Mouse (Mus musculus) embryonic facial prominence, embryonic 13.5 days (tissue): Measurements from ENCODE around the gene Lipe. TPM values are rescaled to one million over a fixed set of nuclear protein-coding genes. Genes with fewer than 3 reads are reported as not detected.
A peak's percentile ranks its signal among the peaks of the same experiment; 100 is the strongest.
"Not testable (repeated sequence)": the region's sequence is repeated elsewhere in the genome, so short reads cannot be mapped to it uniquely, and the experiment has no call there.

Source experiments
- ATAC-seq: fragments of 200-750 bp; cut with Nextera tagmentation; 2 replicates; pipeline ENCODE4 v1.8.0; 2017; ENCODE audit warnings: low read depth; ENCODE audit not compliant: insufficient number of reproducible peaks, insufficient read depth, low FRiP score, low TSS enrichment
- H3K27ac ChIP-seq: fragments of 300-500 bp; sonication (generic); 2 replicates; pipeline ENCODE4 v1.5.1; 2015; ENCODE audit warnings: moderate library complexity, mild to moderate bottlenecking, inconsistent platforms
- H3K27me3 ChIP-seq: fragments of 300-500 bp; sonication (generic); 2 replicates; pipeline ENCODE4 v1.6.1; 2015; ENCODE audit warnings: mild to moderate bottlenecking, inconsistent platforms
- H3K36me3 ChIP-seq: fragments of 300-500 bp; sonication (generic); 2 replicates; pipeline ENCODE4 v1.6.1; 2015; ENCODE audit warnings: mild to moderate bottlenecking, inconsistent platforms
- H3K4me1 ChIP-seq: fragments of 300-500 bp; sonication (generic); 2 replicates; pipeline ENCODE4 v1.6.1; 2015; ENCODE audit warnings: inconsistent platforms
- H3K4me2 ChIP-seq: fragments of 300-500 bp; sonication (generic); 2 replicates; pipeline ENCODE4 v1.6.1; 2015; ENCODE audit warnings: moderate library complexity, mild to moderate bottlenecking, inconsistent platforms
- H3K4me3 ChIP-seq: fragments of 300-500 bp; sonication (generic); 2 replicates; pipeline ENCODE4 v1.5.1; 2015; ENCODE audit warnings: mild to moderate bottlenecking, inconsistent platforms
- H3K9ac ChIP-seq: fragments of 300-500 bp; sonication (generic); 2 replicates; pipeline ENCODE4 v1.6.1; 2015; ENCODE audit warnings: mild to moderate bottlenecking, inconsistent platforms
- H3K9me3 ChIP-seq: fragments of 300-500 bp; sonication (generic); 2 replicates; pipeline ENCODE4 v1.6.1; 2016; ENCODE audit warnings: inconsistent platforms
- WGBS: fragments of 180-500 bp; shearing (Covaris S2); methylation state at CpG from one replicate; pipeline ENCODE4 v1.1.7; 2015; ENCODE audit warnings: mixed read lengths; 5-methylcytosine and 5-hydroxymethylcytosine counted together
- polyA plus RNA-seq: library from polyadenylated mRNA; unstranded; fragments of >200 nt; fragmentation: Nextera tagmentation; extraction: Ambion mirVana; gene quantifications from 2 replicates; pipeline ENCODE4 v1.2.1, GENCODE M21; 2015

The Lipe gene
- polyA plus RNA-seq, 1 experiment from 2014 or later: 9.5 TPM

GRCm38 (mm10) chr7:25410969-25411615 is 12.6 kb upstream of the Lipe start:
- H3K36me3 ChIP-seq: no peaks in the 10 kb centered on the region
- H3K27me3 ChIP-seq: no peaks in the 10 kb centered on the region
- ATAC-seq: no peak
- no peak overlapping the region for H3K4me2 ChIP-seq
- 85% methylated on average over 1 of the region's 1 CpGs for WGBS
- H3K4me1 ChIP-seq: no peaks in the 10 kb centered on the region
- no peak overlapping the region for H3K4me3 ChIP-seq
- H3K9me3 ChIP-seq: no peaks in the 10 kb centered on the region
- no peak overlapping the region for H3K27ac ChIP-seq
- H3K9ac ChIP-seq: no peak overlapping the region

DNA sequence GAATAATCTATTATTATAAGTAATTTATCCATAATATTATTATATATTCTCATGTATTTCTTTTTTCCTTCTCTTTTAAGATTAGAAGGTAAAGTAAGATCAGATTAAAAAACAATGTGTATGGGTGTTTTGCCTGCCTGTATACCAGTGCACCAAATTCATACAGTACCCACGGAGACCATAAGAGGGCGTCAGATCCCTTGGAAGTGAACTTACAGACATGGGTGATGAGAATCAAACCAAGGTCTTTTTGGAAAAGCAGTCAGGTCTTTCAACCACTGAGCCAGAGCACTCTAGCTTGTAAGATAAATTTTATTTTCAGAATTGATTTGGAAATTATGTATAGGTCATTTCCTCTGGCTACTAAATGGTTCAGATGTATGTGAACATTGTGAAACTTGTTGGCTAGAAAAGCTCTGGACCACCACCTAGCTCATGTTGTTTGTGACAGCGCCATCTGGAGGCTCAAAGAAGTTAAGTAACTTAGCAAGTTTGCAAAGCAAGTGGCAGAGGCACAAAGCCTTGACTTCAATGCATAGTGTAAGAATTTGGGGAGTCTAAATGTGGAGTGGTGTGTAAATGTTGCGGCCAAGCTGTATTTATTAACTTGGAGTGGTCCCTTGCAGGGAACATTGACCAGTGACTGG is 10.7 kb upstream of the Lipe start:
- no peak overlapping the region for H3K9ac ChIP-seq
- H3K4me2 ChIP-seq: no peak overlapping the region
- no peak overlapping the region for H3K27ac ChIP-seq
- no peak for ATAC-seq
- no peaks in the 10 kb centered on the region for H3K4me1 ChIP-seq
- no peaks in the 10 kb centered on the region for H3K36me3 ChIP-seq
- H3K4me3 ChIP-seq: no peak overlapping the region
- no peaks in the 10 kb centered on the region for H3K9me3 ChIP-seq
- no peaks in the 10 kb centered on the region for H3K27me3 ChIP-seq
- WGBS: 43% methylated on average over 4 of the region's 4 CpGs

DNA sequence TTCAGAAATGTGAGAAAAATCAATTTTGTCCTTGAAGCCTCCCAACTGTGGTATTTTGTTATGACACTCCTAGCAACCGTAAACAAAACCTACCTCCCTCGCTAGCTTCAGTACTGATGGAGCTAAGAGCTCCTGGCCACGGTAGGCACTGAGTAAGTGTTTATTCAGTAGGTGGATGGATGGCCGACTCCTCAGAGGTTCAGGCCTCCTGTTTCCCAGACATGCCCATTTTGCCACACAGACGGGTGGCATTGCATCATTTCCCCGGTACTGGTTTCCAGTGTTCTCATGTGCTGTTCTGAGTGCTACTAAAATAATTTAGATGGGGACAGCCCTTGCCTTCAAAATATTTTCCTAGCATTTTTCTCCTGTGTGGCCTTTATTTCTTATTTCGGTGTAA is 8.0 kb upstream of the Lipe start:
- no peaks in the 10 kb centered on the region for H3K9me3 ChIP-seq
- no peaks in the 10 kb centered on the region for H3K27me3 ChIP-seq
- peaks cover 16% of the 10 kb centered on the region for H3K4me1 ChIP-seq
- 87% methylated on average over 7 of the region's 7 CpGs for WGBS
- no peak overlapping the region for H3K4me3 ChIP-seq
- H3K4me2 ChIP-seq: no peak overlapping the region
- H3K27ac ChIP-seq: no peak overlapping the region
- no peak for ATAC-seq
- H3K36me3 ChIP-seq: no peaks in the 10 kb centered on the region
- no peak overlapping the region for H3K9ac ChIP-seq

- no peaks in the 10 kb centered on the region for H3K9me3 ChIP-seq
- peak overlapping the region; percentile 78; the same call in 1 of the 2 replicates for H3K27ac ChIP-seq
- no peak overlapping the region for H3K9ac ChIP-seq
- H3K4me2 ChIP-seq: no peak overlapping the region
- H3K4me3 ChIP-seq: no peak overlapping the region
- H3K36me3 ChIP-seq: no peaks in the 10 kb centered on the region
- peaks cover 24% of the 10 kb centered on the region for H3K4me1 ChIP-seq
- H3K27me3 ChIP-seq: no peaks in the 10 kb centered on the region
- WGBS: 0% methylated on average over 2 of the region's 2 CpGs
- no peak for ATAC-seq
Observed at GRCm38 (mm10) chr7:25402671-25403101, 4.2 kb upstream of the Lipe start.

GRCm38 (mm10) chr7:25401986-25402385 is 3.5 kb upstream of the Lipe start:
- H3K4me1 ChIP-seq: peaks cover 24% of the 10 kb centered on the region
- H3K4me3 ChIP-seq: no peak overlapping the region
- H3K9me3 ChIP-seq: no peaks in the 10 kb centered on the region
- H3K36me3 ChIP-seq: no peaks in the 10 kb centered on the region
- no peak overlapping the region for H3K4me2 ChIP-seq
- peak overlapping the region; percentile 78 for H3K27ac ChIP-seq
- 0 out of 2 replicates have a peak overlapping the region, but pooled peaks have one; percentile 21 for H3K9ac ChIP-seq
- 10% methylated on average over 5 of the region's 5 CpGs for WGBS
- no peaks in the 10 kb centered on the region for H3K27me3 ChIP-seq
- ATAC-seq: no peak

- peaks cover 24% of the 10 kb centered on the region for H3K4me1 ChIP-seq
- H3K27ac ChIP-seq: peak overlapping the region; percentile 78; the same call in 1 of the 2 replicates
- H3K4me2 ChIP-seq: no peak overlapping the region
- no peaks in the 10 kb centered on the region for H3K9me3 ChIP-seq
- WGBS: 18% methylated on average over 2 of the region's 2 CpGs
- H3K9ac ChIP-seq: no peak overlapping the region
- no peaks in the 10 kb centered on the region for H3K36me3 ChIP-seq
- H3K4me3 ChIP-seq: no peak overlapping the region
- no peak for ATAC-seq
- no peaks in the 10 kb centered on the region for H3K27me3 ChIP-seq
Observed at GRCm38 (mm10) chr7:25401551-25401950, 3.0 kb upstream of the Lipe start.

- H3K4me3 ChIP-seq, H3K27me3 ChIP-seq, H3K36me3 ChIP-seq, H3K9me3 ChIP-seq, H3K27ac ChIP-seq, H3K4me2 ChIP-seq, H3K9ac ChIP-seq, ATAC-seq: not testable (repeated sequence)
- peaks cover 36% of the 10 kb centered on the region for H3K4me1 ChIP-seq
Observed at GRCm38 (mm10) chr7:25399028-25399427, 518 bp upstream of the Lipe start.

- Histone ChIP-seq H3K9me3 (no peaks in the 10 kb centered on the region), H3K27me3 (no peaks in the 10 kb centered on the region), H3K4me2 (peak overlapping the region; percentile 77), H3K9ac (no peak overlapping the region), H3K4me1 (peaks cover 35% of the 10 kb centered on the region), H3K4me3 (peak overlapping the region; percentile 64; the same call in 1 of the 2 replicates), H3K36me3 (no peaks in the 10 kb centered on the region), H3K27ac (0 out of 2 replicates have a peak overlapping the region, but pooled peaks have one; percentile 35)
- ATAC-seq: no peak
- 91% methylated on average over 14 of the region's 14 CpGs for WGBS
Observed at GRCm38 (mm10) chr7:25396621-25397020, 1.9 kb downstream of the Lipe start.

DNA sequence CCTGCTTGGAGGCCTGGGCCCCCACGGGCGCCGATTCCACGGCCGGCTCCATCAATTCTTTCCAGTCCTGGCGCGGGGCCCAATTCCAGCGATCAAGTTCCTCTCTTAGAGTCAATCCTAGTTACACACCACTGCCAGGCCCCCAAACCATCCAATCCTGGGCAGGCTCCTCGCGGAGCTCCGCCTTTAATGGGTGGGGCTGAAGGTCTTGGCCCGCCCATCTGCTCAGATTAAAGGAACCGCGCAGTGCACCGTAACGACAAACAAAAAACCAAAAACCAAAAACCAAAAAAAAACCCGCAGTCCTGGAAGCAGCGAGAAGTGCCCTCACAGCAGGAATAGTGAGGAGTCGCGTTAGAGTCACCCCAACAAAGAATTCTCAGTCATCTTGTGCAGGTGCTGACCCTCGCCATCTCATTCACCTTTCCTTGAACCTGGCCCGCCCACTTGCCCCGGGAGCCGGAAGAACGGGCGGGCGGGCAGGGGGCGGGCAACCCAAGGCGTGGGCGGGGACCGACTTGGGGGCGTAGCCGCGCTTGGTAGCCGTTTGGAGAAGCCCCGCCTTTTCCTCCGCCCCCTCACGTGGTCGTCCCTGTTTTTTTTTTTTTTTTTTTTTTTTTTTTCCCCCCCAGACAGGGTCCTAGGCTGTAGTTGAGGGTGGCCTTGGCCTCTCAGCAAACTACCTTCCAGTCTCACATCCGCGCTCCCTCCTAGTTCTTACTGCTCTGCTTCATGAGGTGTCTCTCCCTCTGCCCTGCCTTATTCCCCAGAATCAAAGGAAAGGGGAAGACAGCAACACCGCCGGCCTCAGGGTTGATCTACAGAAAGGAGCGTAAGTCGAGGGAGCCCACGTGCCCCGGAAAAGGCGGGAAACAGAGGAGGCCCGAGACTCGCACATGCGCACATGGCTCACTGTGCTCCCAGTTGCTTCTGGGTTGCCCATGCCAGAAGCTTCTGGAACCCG is 2.7 kb downstream of the Lipe start:
- Histone ChIP-seq H3K4me1 (peaks cover 35% of the 10 kb centered on the region), H3K4me2 (peak overlapping the region; percentile 77), H3K4me3 (peak overlapping the region; percentile 64), H3K27ac (peak overlapping the region; percentile 35), H3K9ac (peak overlapping the region; percentile 80), H3K27me3 (no peaks in the 10 kb centered on the region), H3K36me3 (no peaks in the 10 kb centered on the region), H3K9me3 (no peaks in the 10 kb centered on the region)
- ATAC-seq: peak; percentile 95
- WGBS: 7% methylated on average over 50 of the region's 52 CpGs

DNA sequence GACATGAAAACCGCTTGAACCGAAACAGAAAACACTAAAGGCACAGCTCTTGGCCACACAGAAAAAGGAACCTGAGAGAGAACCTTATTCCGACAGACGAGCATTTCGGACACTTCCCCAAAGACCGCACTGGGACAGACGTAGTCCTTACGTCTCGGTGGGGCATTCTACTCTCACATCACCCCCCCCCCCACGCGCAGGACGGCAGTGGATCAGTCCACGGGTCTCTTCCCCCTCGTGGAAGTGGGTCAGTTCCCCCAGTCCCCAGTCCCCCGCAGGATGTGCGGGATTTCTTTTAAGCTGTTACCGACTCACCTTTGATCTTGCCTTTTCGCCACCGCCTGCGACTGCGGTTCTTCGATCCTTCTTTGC is 3.3 kb downstream of the Lipe start:
- Histone ChIP-seq H3K9me3 (no peaks in the 10 kb centered on the region), H3K4me3 (peak overlapping the region; percentile 64), H3K4me2 (peak overlapping the region; percentile 77), H3K9ac (peak overlapping the region; percentile 80), H3K36me3 (no peaks in the 10 kb centered on the region), H3K4me1 (peaks cover 40% of the 10 kb centered on the region), H3K27ac (peak overlapping the region; percentile 35; the same call in 1 of the 2 replicates), H3K27me3 (no peaks in the 10 kb centered on the region)
- under 1% methylated on average over 22 of the region's 22 CpGs for WGBS
- ATAC-seq: 0 out of 2 replicates have a peak, but pooled peaks have one; percentile 43

DNA sequence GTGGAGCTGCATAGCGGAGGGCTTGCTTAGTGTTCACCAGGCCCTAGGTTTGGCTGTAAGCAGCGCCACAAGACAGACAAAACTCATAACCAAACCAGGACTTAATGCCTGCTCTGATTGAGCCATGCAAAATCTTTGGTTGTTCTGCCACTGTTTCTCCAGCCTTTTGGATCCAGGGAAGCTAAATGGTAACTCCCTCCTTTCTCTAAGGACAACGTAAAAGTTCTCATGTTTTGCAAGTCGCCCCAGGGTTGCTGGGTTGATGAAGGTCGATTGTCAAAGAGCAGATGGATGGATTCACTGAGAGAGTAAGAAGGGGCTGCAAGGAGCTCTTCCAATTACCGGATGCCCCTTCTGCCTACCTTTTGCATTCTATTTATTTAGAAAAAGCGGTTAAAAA is 3.8 kb downstream of the Lipe start:
- Histone ChIP-seq H3K27me3 (no peaks in the 10 kb centered on the region), H3K4me1 (peaks cover 44% of the 10 kb centered on the region), H3K4me3 (peak overlapping the region; percentile 64), H3K36me3 (no peaks in the 10 kb centered on the region), H3K4me2 (peak overlapping the region; percentile 77), H3K27ac (peak overlapping the region; percentile 35; the same call in 1 of the 2 replicates), H3K9me3 (no peaks in the 10 kb centered on the region), H3K9ac (peak overlapping the region; percentile 80)
- WGBS: 11% methylated on average over 7 of the region's 7 CpGs
- ATAC-seq: no peak
